Mouse (Mus musculus) kidney, embryonic 16.5 days (tissue): ENCODE measurements around the gene Rab20. TPM values are rescaled to one million over a fixed set of nuclear protein-coding genes. Genes with fewer than 3 reads are reported as not detected.

Experiments
- ATAC-seq: fragments of 200-750 bp; cut with Nextera tagmentation; 2 replicates; pipeline ENCODE4 v1.8.0; 2017; ENCODE audit warnings: moderate TSS enrichment; ENCODE audit not compliant: low FRiP score, low TSS enrichment
- H3K27ac ChIP-seq: fragments of 300-500 bp; sonication (generic); 2 replicates; pipeline ENCODE4 v1.5.1; 2014; ENCODE audit warnings: low read length
- H3K27me3 ChIP-seq: fragments of 300-500 bp; sonication (generic); 2 replicates; pipeline ENCODE4 v1.6.1; 2014; ENCODE audit warnings: low read length, control low read depth, mixed read lengths; ENCODE audit not compliant: insufficient read depth
- H3K36me3 ChIP-seq: fragments of 300-500 bp; sonication (generic); 2 replicates; pipeline ENCODE4 v1.6.1; 2014; ENCODE audit warnings: low read length, control low read depth, mixed read lengths; ENCODE audit not compliant: insufficient read depth
- H3K4me1 ChIP-seq: fragments of 300-500 bp; sonication (generic); 2 replicates; pipeline ENCODE4 v1.6.1; 2014; ENCODE audit warnings: low read length, control low read depth, mixed read lengths; ENCODE audit not compliant: insufficient read depth
- H3K4me2 ChIP-seq: fragments of 300-500 bp; sonication (generic); replicated peaks from 2 replicates; pipeline ENCODE4 v1.6.1; 2014; ENCODE audit warnings: low read depth, low read length
- H3K4me3 ChIP-seq: fragments of 300-500 bp; sonication (generic); 2 replicates; pipeline ENCODE4 v1.5.1; 2014; ENCODE audit warnings: mild to moderate bottlenecking, low read length
- H3K9ac ChIP-seq: fragments of 300-500 bp; sonication (generic); replicated peaks from 2 replicates; pipeline ENCODE4 v1.6.1; 2014; ENCODE audit warnings: low read length
- H3K9me3 ChIP-seq: fragments of 300-500 bp; sonication (generic); 2 replicates; pipeline ENCODE4 v1.6.1; 2016; ENCODE audit warnings: low read length, control low read depth
- WGBS: fragments of 180-500 bp; shearing (Covaris S2); extraction: QIAGEN DNeasy Blood & Tissue Kit; methylation state at CpG from one replicate; pipeline ENCODE4 v1.1.7; 2014; 5-methylcytosine and 5-hydroxymethylcytosine counted together
- polyA plus RNA-seq: library from polyadenylated mRNA; unstranded; fragments of >200 nt; fragmentation: Nextera tagmentation; extraction: Ambion mirVana; gene quantifications from 2 replicates; pipeline ENCODE4 v1.2.1, GENCODE M21; 2015

Gene Rab20
- polyA plus RNA-seq, 1 experiment from 2014 or later: 37.3 TPM

- H3K4me2 ChIP-seq: no peak overlapping the region
- H3K4me3 ChIP-seq: no peak overlapping the region
- H3K27me3 ChIP-seq: no peaks in the 10 kb centered on the region
- WGBS: 51% methylated on average over 2 of the region's 2 CpGs
- no peak for ATAC-seq
- H3K9me3 ChIP-seq: no peaks in the 10 kb centered on the region
- no peak overlapping the region for H3K9ac ChIP-seq
- H3K27ac ChIP-seq: peak overlapping the region; percentile 64; the same call in 1 of the 2 replicates
- H3K36me3 ChIP-seq: no peaks in the 10 kb centered on the region
- H3K4me1 ChIP-seq: peaks cover 52% of the 10 kb centered on the region
Observed at GRCm38 (mm10) chr8:11460934-11461333, 17.6 kb downstream of the Rab20 start.

- ATAC-seq: peak; percentile 64
- Histone ChIP-seq H3K4me1 (peaks cover 44% of the 10 kb centered on the region), H3K4me2 (peak overlapping the region; percentile 10; the same call in 1 of the 2 replicates)
Observed at GRCm38 (mm10) chr8:11459016-11459415, 19.5 kb downstream of the Rab20 start.

GRCm38 (mm10) chr8:11457981-11458836, 20.3 kb downstream of the Rab20 start:
- 22% methylated on average over 12 of the region's 12 CpGs for WGBS

More at GRCm38 (mm10) chr8:11459016-11459415, 19.5 kb downstream of the Rab20 start:
- no peak overlapping the region for H3K4me3 ChIP-seq
- no peaks in the 10 kb centered on the region for H3K27me3 ChIP-seq
- no peaks in the 10 kb centered on the region for H3K9me3 ChIP-seq
- peak overlapping the region; percentile 89 for H3K27ac ChIP-seq
- no peaks in the 10 kb centered on the region for H3K36me3 ChIP-seq
- WGBS: 6% methylated on average over 5 of the region's 5 CpGs
- H3K9ac ChIP-seq: no peak overlapping the region; the same call in 1 of the 2 replicates

GRCm38 (mm10) chr8:11457278-11457677, 21.2 kb downstream of the Rab20 start:
- Histone ChIP-seq H3K9me3 (no peaks in the 10 kb centered on the region), H3K27me3 (no peaks in the 10 kb centered on the region), H3K9ac (no peak overlapping the region), H3K4me1 (peaks cover 43% of the 10 kb centered on the region), H3K4me2 (no peak overlapping the region), H3K36me3 (no peaks in the 10 kb centered on the region), H3K4me3 (no peak overlapping the region), H3K27ac (peak overlapping the region; percentile 89)
- whole genome bisulfite sequencing: 65% methylated on average over 3 of the region's 3 CpGs
- ATAC-seq: no peak

More at GRCm38 (mm10) chr8:11457981-11458836, 20.3 kb downstream of the Rab20 start:
- no peaks in the 10 kb centered on the region for H3K36me3 ChIP-seq
- H3K4me3 ChIP-seq: no peak overlapping the region
- no peaks in the 10 kb centered on the region for H3K27me3 ChIP-seq
- 0 out of 2 replicates have a peak overlapping the region, but pooled peaks have one; percentile 10 for H3K4me2 ChIP-seq
- H3K9me3 ChIP-seq: no peaks in the 10 kb centered on the region
- peak; percentile 55 for ATAC-seq
- peak overlapping the region; percentile 1; the same call in 1 of the 2 replicates for H3K9ac ChIP-seq
- peak overlapping the region; percentile 89 for H3K27ac ChIP-seq
- H3K4me1 ChIP-seq: peaks cover 37% of the 10 kb centered on the region

- Histone ChIP-seq H3K27ac (no peak overlapping the region; the same call in 1 of the 2 replicates), H3K4me1 (peaks cover 44% of the 10 kb centered on the region), H3K9ac (no peak overlapping the region), H3K36me3 (no peaks in the 10 kb centered on the region), H3K4me2 (no peak overlapping the region), H3K27me3 (no peaks in the 10 kb centered on the region), H3K4me3 (no peak overlapping the region), H3K9me3 (no peaks in the 10 kb centered on the region)
- ATAC-seq: no peak
- 65% methylated on average over 12 of the region's 12 CpGs for WGBS
Observed at GRCm38 (mm10) chr8:11454228-11454627, 24.3 kb downstream of the Rab20 start.

GRCm38 (mm10) chr8:11452974-11453373, 25.5 kb downstream of the Rab20 start:
- WGBS: 61% methylated on average over 4 of the region's 4 CpGs
- peaks cover 9% of the 10 kb centered on the region for H3K36me3 ChIP-seq
- H3K9ac ChIP-seq: no peak overlapping the region
- H3K4me2 ChIP-seq: no peak overlapping the region
- peaks cover 31% of the 10 kb centered on the region for H3K4me1 ChIP-seq
- no peak overlapping the region for H3K4me3 ChIP-seq
- H3K27ac ChIP-seq: peak overlapping the region; percentile 59; the same call in 1 of the 2 replicates
- no peak for ATAC-seq
- no peaks in the 10 kb centered on the region for H3K27me3 ChIP-seq
- no peaks in the 10 kb centered on the region for H3K9me3 ChIP-seq

- no peak overlapping the region for H3K9ac ChIP-seq
- H3K4me1 ChIP-seq: peaks cover 27% of the 10 kb centered on the region
- no peaks in the 10 kb centered on the region for H3K27me3 ChIP-seq
- peak overlapping the region; percentile 59; the same call in 1 of the 2 replicates for H3K27ac ChIP-seq
- H3K4me3 ChIP-seq: no peak overlapping the region
- H3K36me3 ChIP-seq: peaks cover 13% of the 10 kb centered on the region
- H3K4me2 ChIP-seq: no peak overlapping the region
- ATAC-seq: no peak
- H3K9me3 ChIP-seq: no peaks in the 10 kb centered on the region
- 69% methylated on average over 3 of the region's 3 CpGs for WGBS
Observed at GRCm38 (mm10) chr8:11452559-11452958, 26.0 kb downstream of the Rab20 start.

- H3K4me3 ChIP-seq: no peak overlapping the region
- H3K9me3 ChIP-seq: no peaks in the 10 kb centered on the region
- no peaks in the 10 kb centered on the region for H3K27me3 ChIP-seq
- no peak for ATAC-seq
- peaks cover 24% of the 10 kb centered on the region for H3K4me1 ChIP-seq
- 88% methylated on average over 1 of the region's 1 CpGs for WGBS
- no peak overlapping the region for H3K4me2 ChIP-seq
- peaks cover 17% of the 10 kb centered on the region for H3K36me3 ChIP-seq
- peak overlapping the region; percentile 59; the same call in 1 of the 2 replicates for H3K27ac ChIP-seq
- H3K9ac ChIP-seq: no peak overlapping the region
Observed at GRCm38 (mm10) chr8:11452152-11452551, 26.4 kb downstream of the Rab20 start.

GRCm38 (mm10) chr8:11450184-11451113, 28.1 kb downstream of the Rab20 start:
- WGBS: 26% methylated on average over 8 of the region's 8 CpGs
- no peak overlapping the region for H3K4me2 ChIP-seq

More at GRCm38 (mm10) chr8:11450184-11451113, 28.1 kb downstream of the Rab20 start:
- peaks cover 24% of the 10 kb centered on the region for H3K4me1 ChIP-seq
- no peaks in the 10 kb centered on the region for H3K9me3 ChIP-seq
- H3K27ac ChIP-seq: peak overlapping the region; percentile 59
- H3K36me3 ChIP-seq: peaks cover 30% of the 10 kb centered on the region
- ATAC-seq: peak; percentile 82
- no peaks in the 10 kb centered on the region for H3K27me3 ChIP-seq
- H3K4me3 ChIP-seq: no peak overlapping the region
- no peak overlapping the region for H3K9ac ChIP-seq
